Mouse (Mus musculus) ZHBTc4 (cell line): ENCODE data around the gene Olfr1463.

ENCODE experiments used
- DNase-seq: peaks from one replicate; pipeline ENCODE4 v3.0.0-alpha.2; 2011; ENCODE audit warnings: low read depth, low spot score

Olfr1463 gene

GRCm38 (mm10) chr19:13231028-13231427 is at the start of gene Olfr1463:
Gene Olfr1463 (plus strand): TSS chr19:13231328.
- no peak for DNase-seq

- DNase-seq, result no peak
Observed at GRCm38 (mm10) chr19:13185434-13185833, 45.7 kb upstream of the Olfr1463 start, which contains the start of gene Olfr1462. Gene Olfr1462 (plus strand): TSS chr19:13185734.

GRCm38 (mm10) chr19:13221666-13222065 is 9.5 kb upstream of the Olfr1463 start:
- peak; percentile 22 for DNase-seq
